Mouse (Mus musculus): ENCODE data around the gene Clic6. TPM values are rescaled to one million over a fixed set of nuclear protein-coding genes. Genes with fewer than 3 reads are reported as not detected.

Gene Clic6
- 1 to 10 TPM in 1 of 2 experiments, under 1 TPM in 1; 0.98 to 1.7 TPM for total RNA-seq (2021)
- long read RNA-seq, experiment 1, partial matches to known transcripts: 0 of 2 reads
- long read RNA-seq, experiment 1, other reads (novel, unspliced or antisense): 0 of 2 reads
- long read RNA-seq, experiment 2, partial matches to known transcripts: 0 of 2 reads
- long read RNA-seq, experiment 2, other reads (novel, unspliced or antisense): 1 of 2 reads

- no peak for DNase-seq (ENCODE audit: low spot score in 2 of 2)
Measured at GRCm38 (mm10) chr16:92485436-92485835, at the start of gene Clic6. Clic6 (plus strand) TSS chr16:92485736.

DNA sequence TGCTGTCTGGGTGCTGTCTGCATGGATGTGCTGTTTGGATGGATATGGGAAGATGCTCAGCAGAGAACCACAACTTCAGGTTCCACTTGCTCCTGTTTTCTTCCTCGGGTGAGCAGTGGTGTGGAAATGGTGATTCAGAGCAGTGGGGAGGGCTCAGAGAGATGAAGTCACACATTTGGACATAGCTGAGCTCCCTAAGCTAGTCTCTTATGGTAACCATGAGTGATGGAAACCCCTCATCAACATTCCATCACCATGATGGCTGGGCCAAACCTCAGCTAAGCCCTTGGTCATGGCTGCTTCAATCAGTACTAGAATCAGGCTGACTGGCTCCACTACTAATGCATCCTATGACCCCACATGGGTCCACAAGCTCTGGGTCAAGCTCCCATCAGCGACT lies 45.8 kb upstream of the Clic6 start:
- no peak for DNase-seq (ENCODE audit: low spot score in 2 of 2)

DNA sequence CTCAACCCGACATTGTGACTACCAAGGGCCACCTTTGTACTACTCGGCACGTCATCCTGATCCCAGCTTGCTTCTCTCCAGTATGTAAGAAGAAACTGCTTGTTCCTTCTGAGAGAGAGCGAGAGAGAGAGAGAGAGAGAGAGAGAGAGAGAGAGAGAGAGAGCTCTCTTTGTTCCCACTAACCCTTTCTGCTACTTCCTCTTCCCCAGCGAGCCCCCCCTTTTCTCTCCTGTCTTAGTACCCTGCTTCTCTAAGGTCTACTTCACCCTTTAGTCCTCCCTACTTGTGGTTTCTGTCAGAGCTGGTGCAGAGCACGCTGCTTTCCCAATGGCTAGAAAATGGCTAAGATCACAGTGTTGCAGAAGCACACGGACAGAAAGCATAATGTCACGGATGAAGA lies 45.3 kb upstream of the Clic6 start:
- no peak for DNase-seq (ENCODE audit: low spot score in 2 of 2)

GRCm38 (mm10) chr16:92441203-92441602 lies 44.3 kb upstream of the Clic6 start:
- no peak for DNase-seq (ENCODE audit: low spot score in 2 of 2)

GRCm38 (mm10) chr16:92442150-92442549 lies 43.4 kb upstream of the Clic6 start:
- DNase-seq (ENCODE audit: low spot score in 2 of 2): no peak

DNA sequence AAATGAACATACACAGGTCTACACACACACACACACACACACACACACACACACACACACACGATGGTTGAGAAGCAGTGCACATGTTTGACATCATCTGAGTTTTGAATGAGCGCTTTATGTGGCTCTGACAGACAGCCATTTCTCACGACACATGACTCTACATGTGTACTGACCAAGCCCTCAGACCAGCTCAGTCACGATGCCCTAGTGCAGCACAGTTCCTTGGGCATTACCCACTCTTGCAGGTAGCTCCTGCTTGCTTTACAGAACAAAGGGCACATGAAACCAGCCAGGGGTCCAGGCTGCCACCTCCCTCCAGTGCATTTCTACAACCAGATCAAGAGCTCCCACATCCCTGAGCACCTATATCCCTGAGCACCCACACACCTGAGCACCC lies 42.6 kb upstream of the Clic6 start:
- DNase-seq (ENCODE audit: low spot score in 2 of 2): no peak

GRCm38 (mm10) chr16:92443644-92444113 lies 41.9 kb upstream of the Clic6 start:
- no peak for DNase-seq (ENCODE audit: low spot score in 2 of 2)

- no peak for DNase-seq (ENCODE audit: low spot score in 2 of 2)
Measured at GRCm38 (mm10) chr16:92445377-92445776, 40.2 kb upstream of the Clic6 start.

DNA sequence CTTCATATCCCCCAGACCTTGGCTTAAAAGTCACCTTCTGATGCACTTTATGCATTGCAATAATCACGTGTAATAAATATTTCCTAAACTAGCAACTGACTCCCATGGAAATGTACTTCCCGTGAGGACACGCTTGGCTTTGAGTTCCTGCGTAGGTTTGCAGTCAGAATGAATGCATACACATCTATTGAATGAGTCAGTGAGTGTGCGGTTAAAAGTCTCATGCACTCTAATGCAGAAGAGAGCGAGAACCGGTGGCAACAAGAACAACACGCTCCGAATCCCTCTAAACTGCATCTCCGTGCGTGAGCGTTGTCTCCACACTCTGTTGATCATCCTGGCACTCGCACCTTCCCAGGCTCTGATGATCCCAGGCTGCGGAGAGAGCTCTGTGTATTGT lies 36.5 kb upstream of the Clic6 start:
- no peak for DNase-seq (ENCODE audit: low spot score in 2 of 2)

GRCm38 (mm10) chr16:92450331-92450730 lies 35.2 kb upstream of the Clic6 start:
- DNase-seq (ENCODE audit: low spot score in 2 of 2): peak in 1 of 2 experiments; percentile 36

DNA sequence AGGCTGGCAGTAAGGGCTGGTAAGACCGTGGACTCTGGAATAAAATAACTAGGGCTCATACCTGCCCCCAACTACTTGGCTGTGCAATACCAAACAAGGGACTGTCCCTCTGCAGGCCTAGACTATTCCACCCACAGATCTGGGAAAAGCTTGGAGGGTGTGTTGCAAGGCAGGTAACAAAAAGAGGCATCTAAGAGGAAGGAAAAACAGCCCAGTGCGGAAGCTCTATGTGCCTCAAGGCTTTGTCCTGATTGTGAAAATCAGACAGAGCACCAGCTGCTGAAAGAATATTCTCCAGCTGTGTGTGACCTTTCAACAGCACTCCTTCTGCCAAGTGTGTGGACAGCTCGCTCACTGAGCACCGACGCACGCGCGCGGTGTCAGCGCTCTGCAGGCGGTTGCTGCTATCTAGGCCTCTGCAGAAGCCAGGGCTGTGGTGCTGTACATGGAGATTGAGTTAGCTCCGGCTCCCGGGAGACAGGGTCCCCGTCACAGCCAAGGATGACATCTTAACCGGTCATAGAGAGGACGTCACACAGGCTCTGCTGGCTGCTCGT lies 33.9 kb upstream of the Clic6 start:
- no peak for DNase-seq (ENCODE audit: low spot score in 2 of 2)

DNA sequence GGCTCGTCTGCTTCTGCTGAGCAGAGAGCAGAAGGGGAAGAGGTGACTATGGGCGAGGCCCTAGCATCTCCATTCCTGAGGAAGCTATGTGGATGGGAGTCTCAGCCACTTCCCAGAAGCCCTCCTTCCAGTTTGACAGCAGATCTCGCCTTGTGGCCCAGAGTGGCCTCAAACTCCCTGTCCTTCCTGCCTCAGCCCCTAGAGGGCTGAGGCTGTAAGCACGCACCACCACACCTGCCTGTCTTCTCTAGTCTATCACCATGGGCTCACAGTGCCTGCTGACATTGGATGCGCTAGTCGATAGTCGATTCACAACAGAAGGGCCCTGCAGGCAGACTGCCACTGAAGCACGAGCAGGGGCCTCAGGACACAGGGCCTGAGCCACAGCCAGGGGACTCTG lies 32.9 kb upstream of the Clic6 start:
- no peak for DNase-seq (ENCODE audit: low spot score in 2 of 2)

DNA sequence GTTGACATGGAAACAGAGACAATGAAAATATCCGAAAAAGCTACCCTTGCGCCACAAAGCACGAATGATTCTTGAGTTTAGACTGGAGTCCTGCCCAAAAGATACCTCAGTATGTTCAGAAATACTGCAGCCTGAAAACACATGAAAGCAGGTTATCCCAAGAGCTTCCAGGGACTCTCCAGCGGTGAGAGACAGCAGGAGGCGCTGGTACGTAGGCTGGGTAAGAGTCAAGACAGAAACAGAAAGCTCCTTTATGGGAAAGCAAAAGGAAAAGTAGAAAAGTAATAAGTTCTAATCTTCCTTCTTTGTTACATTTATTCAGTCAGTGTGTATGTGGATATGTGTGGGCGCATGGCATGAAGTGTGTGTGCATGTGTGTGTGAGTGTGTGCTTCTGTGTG lies 31.5 kb upstream of the Clic6 start:
- no peak for DNase-seq (ENCODE audit: low spot score in 2 of 2)

DNA sequence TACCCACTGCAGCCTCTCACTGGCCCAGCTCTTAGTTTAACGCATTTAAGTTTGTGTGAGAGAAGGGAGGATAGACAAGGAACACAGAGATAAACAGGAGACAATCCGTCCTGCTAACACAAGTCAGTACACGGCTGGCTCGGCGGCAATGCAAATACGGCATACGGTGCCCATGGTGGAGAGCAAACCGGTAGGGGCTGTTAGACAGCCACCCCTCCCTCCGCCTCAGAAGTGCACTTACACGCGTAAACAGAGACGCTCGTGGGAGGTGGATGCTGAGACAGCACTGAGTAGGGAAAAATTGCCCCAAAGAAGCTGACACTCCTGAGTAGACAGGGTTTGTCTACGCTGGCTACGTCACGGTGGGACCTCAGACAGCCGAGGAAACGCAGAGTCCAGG lies 31.0 kb upstream of the Clic6 start:
- DNase-seq (ENCODE audit: low spot score in 2 of 2): no peak

GRCm38 (mm10) chr16:92455488-92455887 lies 30.0 kb upstream of the Clic6 start:
- no peak for DNase-seq (ENCODE audit: low spot score in 2 of 2)

GRCm38 (mm10) chr16:92455969-92456368 lies 29.6 kb upstream of the Clic6 start:
- DNase-seq (ENCODE audit: low spot score in 2 of 2): no peak

GRCm38 (mm10) chr16:92457594-92457993 lies 27.9 kb upstream of the Clic6 start:
- peak; percentile 61 to 78 for DNase-seq (ENCODE audit: low spot score in 2 of 2)

DNA sequence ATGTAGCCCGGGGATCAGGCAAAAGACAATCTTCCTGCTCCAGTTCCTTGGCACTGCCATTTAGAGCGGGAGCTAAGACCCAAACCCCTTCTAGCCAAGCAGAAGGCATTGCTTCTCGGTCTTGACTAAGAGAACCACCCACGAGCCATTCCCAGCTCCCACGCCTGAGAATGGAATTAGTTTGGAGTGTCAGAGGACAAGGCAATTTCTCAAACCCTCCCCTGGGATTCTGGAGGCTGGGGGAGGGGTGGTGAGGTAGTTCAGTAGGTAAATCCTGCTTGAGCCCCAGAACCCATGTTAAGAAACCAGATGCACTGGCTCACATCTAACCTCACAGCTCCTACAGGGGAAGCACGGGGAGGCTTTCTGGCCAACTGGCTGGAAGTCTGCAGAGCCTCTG lies 24.1 kb upstream of the Clic6 start:
- DNase-seq (ENCODE audit: low spot score in 2 of 2): peak; percentile 50 to 60

GRCm38 (mm10) chr16:92464390-92464972 lies 21.1 kb upstream of the Clic6 start:
- DNase-seq (ENCODE audit: low spot score in 2 of 2): no peak

DNA sequence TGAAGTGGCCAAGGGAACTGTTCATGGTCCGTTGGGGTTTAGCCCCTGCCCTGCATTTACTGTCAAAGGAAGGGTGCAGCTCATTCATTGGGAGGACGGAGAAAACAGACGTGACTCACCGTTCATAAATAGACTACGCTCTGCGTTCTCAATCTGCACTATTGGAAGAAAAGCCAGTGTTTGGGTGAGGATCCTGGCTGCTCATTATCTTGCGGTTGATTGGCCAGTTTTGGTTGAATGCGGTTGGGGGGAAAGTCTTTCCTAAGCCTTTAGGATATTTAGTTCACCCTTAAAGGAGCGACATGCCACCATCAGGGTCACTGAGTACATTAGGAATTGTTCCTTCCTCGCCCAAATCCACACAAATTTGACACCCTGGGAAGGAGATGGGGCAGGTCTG lies 20.3 kb upstream of the Clic6 start:
- no peak for DNase-seq (ENCODE audit: low spot score in 2 of 2)

DNA sequence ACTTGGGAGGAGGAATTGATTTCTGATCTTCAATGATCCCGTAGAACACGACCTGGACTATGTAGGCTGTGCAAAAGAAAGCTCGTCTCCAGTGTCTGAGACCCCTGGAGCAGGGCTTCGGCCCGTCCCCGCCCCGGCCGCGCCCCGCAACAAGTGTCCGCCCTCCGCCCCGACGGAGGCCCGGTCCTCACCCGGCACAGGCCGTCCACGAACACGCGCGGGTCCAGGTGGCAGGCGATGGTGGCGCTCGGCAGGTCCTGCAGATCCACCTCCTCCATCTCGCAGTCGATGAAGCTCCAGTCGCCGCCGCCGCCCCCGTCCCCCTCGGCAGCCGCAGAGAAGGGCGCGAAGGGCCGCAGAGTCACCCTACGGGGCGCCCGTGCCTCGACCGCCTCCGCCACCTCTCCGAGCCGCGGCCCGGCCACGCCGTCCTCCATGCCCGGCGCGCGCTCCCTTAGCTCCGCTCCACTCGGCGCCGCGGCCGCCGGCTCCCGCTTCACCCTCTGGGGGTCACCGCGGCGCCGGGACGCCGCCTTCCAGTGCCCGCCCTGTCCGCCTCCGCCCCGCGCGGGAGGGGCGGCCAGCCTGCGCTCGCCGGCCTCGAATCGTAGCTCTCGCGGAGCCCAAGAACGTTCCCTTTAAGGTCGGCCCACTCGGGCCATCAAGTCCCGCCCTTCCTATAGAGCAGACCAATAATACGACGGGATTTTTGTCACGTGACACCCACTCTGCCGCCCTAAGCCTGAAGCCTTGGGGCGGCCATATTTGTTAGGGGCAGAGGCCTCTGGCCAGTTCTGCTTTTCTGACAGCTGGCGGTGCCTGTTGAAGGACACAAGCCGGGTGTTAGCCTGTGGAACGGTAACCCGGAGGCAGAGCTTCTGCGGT lies 19.7 kb upstream of the Clic6 start:
- DNase-seq (ENCODE audit: low spot score in 2 of 2): peak; percentile 96 to 97

GRCm38 (mm10) chr16:92467041-92467440 lies 18.5 kb upstream of the Clic6 start:
- no peak for DNase-seq (ENCODE audit: low spot score in 2 of 2)

All from left cerebral cortex, adult 18-20 months (tissue).